Mouse (Mus musculus) 416B (cell line): ENCODE data around the gene Mcrs1.
"Not testable (repeated sequence)": the region's sequence is repeated elsewhere in the genome, so short reads cannot be mapped to it uniquely, and the experiment has no call there.

Experiments used
- DNase-seq: peaks from one replicate; pipeline ENCODE4 v3.0.0; 2011; ENCODE audit warnings: low read depth

The Mcrs1 gene

GRCm38 (mm10) chr15:99251626-99252380, at the start of gene Mcrs1:
Gene Mcrs1, minus strand, starts transcription at chr15:99251961.
- DNase-seq = peak; percentile 100

- DNase-seq = no peak
These were observed 44.5 kb upstream of the Mcrs1 start for GRCm38 (mm10) chr15:99296213-99296612.

GRCm38 (mm10) chr15:99295484-99295981, 43.8 kb upstream of the Mcrs1 start, which contains the start of gene Fam186b:
Gene Fam186b, minus strand, starts transcription at chr15:99295888.
- DNase-seq = peak; percentile 23

GRCm38 (mm10) chr15:99294813-99295374, 43.1 kb upstream of the Mcrs1 start, which contains the start of gene Prpf40b:
Gene Prpf40b, plus strand, starts transcription at chr15:99295087.
- DNase-seq = peak; percentile 83

GRCm38 (mm10) chr15:99294287-99294686, 42.5 kb upstream of the Mcrs1 start:
- DNase-seq = peak; percentile 65

- DNase-seq = no peak
These were observed 38.8 kb upstream of the Mcrs1 start for GRCm38 (mm10) chr15:99290586-99290985.

GRCm38 (mm10) chr15:99285189-99285535, 33.4 kb upstream of the Mcrs1 start:
- DNase-seq = no peak

- DNase-seq = peak; percentile 82
These were observed 32.9 kb upstream of the Mcrs1 start for GRCm38 (mm10) chr15:99284527-99285188.

- DNase-seq = peak; percentile 45
These were observed 31.7 kb upstream of the Mcrs1 start for GRCm38 (mm10) chr15:99283456-99283855.

GRCm38 (mm10) chr15:99278271-99278670, 26.5 kb upstream of the Mcrs1 start:
- no peak for DNase-seq

GRCm38 (mm10) chr15:99276095-99276494, 24.3 kb upstream of the Mcrs1 start:
- DNase-seq = no peak

- peak; percentile 88 for DNase-seq
These were observed 13.9 kb upstream of the Mcrs1 start for GRCm38 (mm10) chr15:99265679-99266078.

- no peak for DNase-seq
These were observed 12.6 kb upstream of the Mcrs1 start for GRCm38 (mm10) chr15:99264363-99264762.

GRCm38 (mm10) chr15:99262702-99263101, 10.9 kb upstream of the Mcrs1 start:
- DNase-seq = no peak

GRCm38 (mm10) chr15:99259730-99260252, 8.0 kb upstream of the Mcrs1 start:
- peak; percentile 97 for DNase-seq

GRCm38 (mm10) chr15:99259167-99259729, 7.5 kb upstream of the Mcrs1 start:
- no peak for DNase-seq

GRCm38 (mm10) chr15:99255241-99255749, 3.5 kb upstream of the Mcrs1 start:
- no peak for DNase-seq

GRCm38 (mm10) chr15:99254477-99255005, 2.8 kb upstream of the Mcrs1 start:
- DNase-seq = peak; percentile 39

- DNase-seq = no peak
These were observed 2.0 kb upstream of the Mcrs1 start for GRCm38 (mm10) chr15:99253772-99254171.

- not testable (repeated sequence) for DNase-seq
These were observed 1.4 kb upstream of the Mcrs1 start for GRCm38 (mm10) chr15:99253175-99253479.

- DNase-seq = peak; percentile 69
These were observed 817 bp upstream of the Mcrs1 start for GRCm38 (mm10) chr15:99252381-99253174.
